Mouse (Mus musculus) frontal cortex, postnatal 14 days (tissue): ENCODE measurements around the gene Fam72a.

Experiments used
- DNase-seq, 2 experiments: peaks; one replicate each; pipeline ENCODE4 v3.0.0; 2022; ENCODE audit warnings: low spot score in 2 of 2

The Fam72a gene

DNA sequence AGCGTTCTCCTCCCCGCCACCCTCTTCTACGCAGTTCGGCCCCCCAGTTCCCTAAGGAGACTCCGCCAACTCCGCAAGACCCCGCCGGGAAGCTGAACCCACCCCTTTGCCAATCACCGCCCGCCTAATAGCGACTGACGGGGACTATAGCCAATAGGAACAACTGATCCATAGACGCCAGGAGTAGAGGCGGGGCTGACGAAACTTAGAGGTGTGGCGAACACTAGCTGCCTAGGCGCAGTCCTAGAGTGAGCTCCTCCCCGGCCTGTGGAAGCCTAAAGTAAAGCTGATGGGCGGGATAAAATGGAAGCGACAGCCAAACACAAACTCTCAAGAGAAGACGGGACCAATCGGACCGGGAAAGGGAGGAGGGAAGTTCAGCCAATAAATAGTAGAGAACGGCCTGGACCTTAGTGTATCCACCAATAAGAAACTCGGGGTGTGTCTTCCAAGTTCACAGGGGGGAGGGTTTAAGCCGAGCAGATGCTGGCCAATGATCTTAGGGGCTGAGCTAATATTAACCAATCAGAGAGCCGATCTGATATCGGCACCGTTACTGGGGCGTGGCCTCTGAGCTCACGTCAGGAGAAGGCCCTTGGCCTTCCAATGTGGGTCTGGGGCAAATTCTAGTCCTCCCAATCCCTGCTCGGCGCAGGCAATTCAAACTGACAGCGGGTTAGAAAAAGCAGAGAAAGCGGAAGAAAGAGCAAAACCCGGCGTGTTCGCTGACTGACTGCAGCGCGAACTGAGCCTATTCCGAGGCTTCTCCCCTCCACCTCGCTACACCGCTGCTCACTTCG lies at the start of gene Fam72a, which contains the start of gene Srgap2:
Fam72a (plus strand) TSS at position 623 of the 800 bp plus-strand sequence.
Srgap2 (minus strand) TSS at position 72 of the 800 bp plus-strand sequence.
- peak; percentile 99 for DNase-seq

DNA sequence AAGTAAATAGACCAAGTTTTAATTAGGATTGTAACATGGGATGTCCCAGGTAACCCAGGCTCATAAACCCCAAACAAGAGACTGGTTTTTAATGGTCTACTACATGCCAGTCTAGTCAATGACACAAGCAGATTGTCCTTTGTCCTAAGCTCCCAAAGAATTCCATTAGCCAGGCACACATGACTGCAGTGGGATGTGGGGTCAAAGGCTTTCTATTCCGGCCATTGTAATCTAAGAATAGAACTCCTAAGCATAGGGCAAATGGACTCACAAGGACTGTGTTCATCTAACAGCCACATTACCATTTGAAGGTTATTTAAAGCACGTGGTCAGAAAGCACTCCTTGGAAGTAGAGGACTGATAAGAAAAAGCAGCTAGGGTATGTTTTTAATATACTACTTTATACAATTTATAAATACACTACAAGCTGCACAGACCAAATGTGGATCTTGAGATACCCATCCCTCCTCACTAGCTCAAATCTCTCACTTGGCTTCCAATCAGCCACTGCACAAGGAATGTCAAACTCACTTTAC lies 48.9 kb upstream of the Fam72a start:
- DNase-seq: no peak

DNA sequence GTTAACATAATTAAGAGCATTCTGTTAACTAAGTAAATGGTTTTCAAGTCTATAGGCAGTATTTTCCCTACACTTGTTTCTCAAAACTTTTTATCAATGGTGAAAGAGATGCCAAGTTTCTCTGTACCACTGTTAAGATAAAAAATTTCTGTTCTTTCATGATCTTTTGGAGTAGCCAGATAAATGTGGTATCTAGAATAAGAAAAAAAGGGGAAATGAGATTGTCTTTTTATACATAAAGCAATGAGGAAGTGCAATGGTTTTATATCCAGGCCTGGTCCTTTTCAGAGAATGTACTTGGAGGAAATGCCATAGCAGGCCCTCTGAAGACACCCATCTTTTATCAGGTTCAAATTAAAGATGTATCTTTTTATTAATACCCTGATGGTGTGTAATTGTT lies 46.3 kb upstream of the Fam72a start:
- no peak for DNase-seq

DNA sequence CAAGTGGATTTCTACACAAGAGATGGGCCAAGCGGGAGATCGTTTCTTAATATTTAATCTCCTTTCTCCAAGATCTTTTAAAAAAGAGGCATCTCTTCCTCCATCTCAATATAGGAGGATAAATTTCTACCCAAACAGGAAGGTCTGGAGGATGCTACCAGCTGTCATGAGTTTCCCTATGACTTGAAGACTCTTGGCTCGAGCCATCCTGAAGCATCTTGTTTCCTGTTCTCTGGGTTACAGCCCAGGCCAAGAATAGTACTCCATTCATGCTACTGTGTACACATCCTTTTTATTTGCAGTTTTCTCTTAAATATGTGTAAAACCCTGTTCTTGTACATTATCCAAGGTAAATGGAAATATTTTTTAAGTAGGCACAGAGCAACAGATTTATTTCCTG lies 45.5 kb upstream of the Fam72a start:
- no peak for DNase-seq

DNA sequence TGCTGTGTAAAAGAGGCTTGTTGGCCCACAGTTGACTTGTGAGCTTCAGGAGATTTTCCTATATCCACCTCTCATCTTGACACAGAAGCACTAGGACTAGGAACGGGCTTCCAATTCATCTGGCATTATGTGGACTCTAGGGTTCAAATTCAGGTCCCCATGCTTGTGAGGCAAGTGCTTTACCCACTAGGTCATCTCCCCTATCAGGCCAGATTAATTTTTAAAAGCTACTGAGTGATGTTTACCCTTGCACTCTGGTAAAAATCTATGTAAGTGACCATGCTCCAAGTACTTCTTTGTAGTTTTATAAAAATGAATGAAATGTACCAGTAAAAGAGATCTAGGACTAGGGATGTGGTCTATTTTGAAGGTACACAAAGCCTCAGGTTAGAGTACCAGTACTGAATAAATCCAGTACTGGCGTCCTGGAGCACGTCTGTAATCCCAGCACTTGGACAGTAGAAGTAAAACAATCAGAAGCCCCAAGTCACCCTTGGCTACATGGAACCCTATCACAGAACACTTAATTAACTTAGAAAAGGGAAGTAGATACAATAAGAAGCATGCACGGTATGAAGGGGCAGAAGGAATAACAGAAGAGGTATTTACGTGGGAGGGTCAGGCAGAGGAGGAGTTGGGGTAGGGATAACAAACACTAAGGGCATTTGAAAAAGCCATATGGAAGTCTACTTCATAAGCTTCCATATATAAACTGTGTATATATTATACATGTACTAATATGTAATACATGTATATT lies 41.4 kb upstream of the Fam72a start:
- DNase-seq: no peak

DNA sequence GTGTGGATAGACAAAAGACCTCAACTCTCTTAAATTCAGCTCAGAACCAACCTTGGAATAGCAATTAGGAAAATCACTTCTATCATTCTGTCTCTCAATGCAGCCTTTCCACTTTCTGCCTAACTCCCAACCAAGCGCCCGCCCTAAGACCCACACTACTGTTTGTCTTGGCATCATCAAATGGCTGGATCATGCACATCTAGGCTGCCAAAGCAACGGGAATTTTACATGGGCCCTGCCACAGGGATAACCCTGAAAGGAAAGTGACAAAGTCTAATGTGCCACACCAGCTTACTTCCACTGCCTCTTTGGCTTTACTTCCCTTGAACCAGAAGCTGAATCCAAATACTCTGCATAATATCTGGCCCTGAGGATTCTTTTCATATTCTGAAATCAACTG lies 38.4 kb upstream of the Fam72a start:
- no peak for DNase-seq

DNA sequence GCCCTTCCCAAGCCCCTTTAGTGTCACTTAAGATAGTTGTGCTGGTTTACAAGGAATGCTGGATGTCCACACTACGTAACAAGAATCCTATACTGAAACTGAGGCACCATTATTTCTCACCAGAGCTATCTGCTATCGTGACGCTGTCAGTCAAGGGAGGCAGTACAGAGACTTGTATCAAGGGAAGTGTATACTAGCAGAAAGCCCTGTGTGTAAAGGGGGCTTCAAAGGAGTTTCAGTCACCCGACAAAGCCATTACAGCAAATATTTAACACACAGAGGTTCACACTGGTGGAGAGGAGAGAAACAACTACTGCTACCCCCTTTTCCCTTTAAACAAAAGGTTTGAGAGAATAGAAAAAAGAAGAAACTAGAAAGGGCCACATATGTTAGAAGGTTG lies 36.1 kb upstream of the Fam72a start:
- DNase-seq: no peak

DNA sequence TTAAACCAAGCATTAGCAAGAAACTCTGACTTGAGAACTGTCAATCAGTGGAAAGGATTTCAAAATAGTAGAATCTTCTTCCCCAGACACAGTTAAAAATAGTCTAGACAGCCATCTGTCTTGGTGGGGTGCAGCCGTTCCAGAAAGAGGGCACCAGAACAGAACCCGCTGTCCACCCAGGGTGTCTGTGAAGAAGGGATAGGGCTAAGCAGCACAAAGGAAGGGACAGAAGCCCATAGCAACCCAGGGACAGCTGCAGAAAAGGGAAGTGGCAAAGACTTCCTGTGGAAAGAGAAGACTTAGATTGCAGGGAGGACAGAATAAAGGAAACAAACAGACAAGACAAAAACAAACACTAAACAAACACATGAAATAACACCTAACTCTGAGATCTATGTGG lies 35.3 kb upstream of the Fam72a start:
- peak in 1 of 2 experiments; percentile 20 for DNase-seq

DNA sequence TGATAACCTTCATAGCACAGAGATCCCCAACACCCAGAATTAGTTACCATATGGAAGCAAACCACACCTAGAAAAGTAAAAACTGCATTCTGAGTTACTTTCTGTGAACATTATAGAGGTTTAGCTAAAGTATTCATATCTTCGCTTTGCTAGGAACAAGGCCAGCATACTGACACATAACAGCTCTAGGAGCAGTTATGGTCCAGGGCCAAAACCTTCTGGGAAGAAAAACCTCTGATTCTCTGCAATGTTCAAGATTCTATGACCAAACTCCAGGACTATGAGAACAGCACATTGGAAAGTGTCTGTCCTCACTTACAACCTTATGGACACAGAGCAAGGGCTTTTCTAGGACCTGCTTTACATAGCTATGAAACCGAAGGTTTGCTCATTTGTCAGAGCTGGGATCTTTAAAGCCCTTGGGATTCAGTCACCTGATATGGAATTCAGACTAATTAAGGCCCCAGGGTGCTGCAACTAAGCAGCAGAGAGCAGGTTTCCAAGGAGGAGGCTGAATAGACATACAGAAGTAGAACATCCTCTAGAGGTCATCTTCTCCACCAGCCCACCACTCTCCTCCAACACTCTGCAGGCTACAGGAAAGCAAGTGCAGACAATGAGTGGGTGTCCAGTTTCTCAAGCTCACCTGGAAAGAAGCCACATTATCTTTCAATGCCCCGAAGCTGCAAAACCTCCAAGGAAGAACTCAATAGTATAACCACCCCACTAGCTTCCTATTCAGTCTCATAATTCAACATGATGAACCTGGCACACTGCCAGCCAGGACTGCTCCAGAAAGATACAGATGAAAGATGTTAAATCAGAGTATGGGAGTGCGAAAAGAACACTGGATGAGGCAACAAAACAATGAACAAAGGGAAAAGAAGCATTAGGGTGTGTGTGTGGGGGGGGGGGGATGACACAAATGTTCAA lies 33.5 kb upstream of the Fam72a start:
- no peak for DNase-seq

DNA sequence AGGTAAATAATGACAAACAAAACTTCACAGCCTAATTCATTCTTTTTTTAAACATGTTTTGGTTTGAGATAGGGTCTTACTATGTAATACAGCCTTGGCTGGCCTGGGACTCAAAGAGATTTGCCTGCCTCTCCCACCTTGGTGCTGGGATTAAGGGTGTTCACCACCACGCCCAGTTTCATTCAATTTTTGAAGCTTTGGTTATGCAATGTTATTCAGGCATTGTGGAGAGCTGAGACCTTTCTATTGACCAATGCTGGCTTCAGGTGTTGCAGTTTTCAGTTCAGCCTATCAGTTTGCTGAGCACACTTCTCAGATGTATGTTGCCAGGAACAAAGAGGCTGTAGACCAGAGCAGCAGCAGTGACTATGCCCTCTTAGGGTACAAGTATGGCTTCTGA lies 29.5 kb upstream of the Fam72a start:
- DNase-seq: no peak

DNA sequence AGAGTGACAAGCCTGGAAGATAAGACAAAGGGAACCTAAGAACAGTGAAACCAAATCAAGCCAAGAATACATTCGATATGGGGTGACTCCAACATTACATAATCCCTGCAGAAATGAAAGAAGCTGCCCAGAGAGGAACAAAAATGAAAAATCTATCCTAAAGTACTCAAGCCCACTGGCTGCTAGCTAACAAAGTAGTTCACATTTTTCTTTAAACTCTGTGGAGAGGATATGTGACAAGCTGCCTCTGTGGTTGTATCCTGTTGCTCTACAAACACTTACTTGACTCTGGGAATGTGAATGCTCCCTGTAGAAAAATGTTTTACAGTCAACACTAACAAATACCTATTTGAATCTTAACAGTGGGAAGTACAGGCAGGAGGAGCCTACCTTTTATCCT lies 26.0 kb upstream of the Fam72a start:
- no peak for DNase-seq

DNA sequence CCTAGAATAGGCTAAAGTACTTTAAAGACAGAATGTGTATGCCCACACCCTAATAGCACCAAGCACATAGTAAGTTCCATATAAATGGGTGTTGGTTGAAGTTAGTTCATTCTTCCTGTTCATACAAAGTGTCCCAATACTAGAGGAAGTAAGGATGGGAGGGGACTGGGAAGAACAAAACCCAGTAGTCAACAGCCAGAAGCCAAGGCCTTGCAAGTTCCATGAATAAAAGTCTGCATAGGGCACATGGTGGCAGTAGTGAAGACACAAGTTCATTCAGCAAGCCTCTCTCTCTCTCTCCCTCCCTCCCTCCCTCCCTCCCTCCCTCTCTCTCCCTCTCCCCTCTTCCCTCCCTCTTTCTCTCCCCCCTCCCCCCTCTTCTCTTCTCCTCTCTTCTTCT lies 16.6 kb upstream of the Fam72a start:
- no peak for DNase-seq

DNA sequence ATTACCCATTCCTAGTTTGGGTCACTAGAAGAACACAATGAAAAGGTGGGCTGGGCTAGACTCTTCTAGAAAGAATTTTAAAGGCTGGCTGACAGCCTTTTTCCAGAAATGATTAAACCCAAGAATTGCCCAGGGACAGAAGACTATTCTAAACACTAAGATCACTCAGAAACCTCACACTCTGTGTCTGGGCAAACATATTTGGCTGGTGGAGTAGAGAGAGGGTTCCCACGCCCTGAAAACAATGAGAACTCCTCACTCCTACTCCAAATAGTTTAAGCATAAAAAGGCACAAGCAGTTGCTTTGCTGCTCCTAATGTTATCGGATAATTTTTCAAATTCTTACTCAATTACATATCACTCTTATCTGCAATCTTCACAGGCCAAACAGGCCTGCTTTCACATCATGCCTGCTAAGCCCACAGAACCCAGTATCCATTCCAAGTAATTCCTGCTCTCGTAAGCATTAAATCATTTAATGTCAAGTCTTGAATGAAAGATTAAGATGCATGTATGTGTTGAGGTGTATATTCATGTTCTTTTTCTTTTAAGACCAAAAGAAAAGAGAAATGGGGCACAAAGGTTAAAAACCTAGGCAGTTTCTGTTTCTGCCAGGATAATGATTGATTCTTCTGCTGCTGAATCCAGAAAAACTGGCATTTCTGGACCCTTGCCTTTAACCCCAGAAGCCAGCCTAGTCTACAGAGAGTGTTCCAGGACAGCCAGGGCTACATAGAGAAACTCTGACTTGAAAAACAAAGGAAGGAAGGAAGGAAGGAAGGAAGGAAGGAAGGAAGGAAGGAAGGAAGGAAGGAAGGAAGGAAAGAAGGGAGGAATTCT lies 15.8 kb upstream of the Fam72a start:
- no peak for DNase-seq

DNA sequence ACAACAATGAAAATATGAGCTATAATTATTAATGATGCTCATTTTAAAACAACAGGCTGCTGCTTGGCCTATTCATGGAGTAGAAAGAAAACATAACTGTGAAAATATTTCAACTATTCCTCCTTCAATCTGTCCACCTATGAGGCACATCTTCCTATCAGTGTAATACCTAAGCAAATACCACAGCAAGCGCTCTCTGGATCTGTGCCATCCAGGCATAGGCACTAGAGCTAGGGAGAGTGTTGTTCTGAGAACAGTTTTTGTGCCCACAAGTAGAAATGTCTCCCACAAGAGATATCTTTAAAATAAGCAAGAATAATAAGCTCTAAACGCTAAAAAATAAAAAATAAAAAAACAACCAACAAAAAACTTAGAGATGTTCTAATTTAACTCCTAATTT lies 14.6 kb upstream of the Fam72a start:
- DNase-seq: no peak

DNA sequence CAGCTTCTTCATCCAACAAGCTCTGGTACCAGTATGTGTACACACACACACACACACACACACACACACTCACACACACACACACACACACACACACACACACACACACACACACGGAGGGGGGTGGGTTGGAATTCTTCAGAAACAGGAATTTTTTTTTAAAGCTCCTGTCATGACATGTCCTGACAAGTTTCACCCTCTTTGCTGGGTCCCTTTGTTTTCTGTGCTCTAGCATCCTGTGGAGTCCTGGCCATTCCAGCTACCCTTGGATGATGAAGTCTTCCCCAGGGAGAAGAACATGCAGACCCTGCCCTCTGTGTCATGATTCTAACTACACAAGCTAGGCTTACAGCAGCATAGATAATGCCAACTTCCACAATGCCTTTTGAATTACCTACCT lies 13.5 kb upstream of the Fam72a start:
- no peak for DNase-seq

DNA sequence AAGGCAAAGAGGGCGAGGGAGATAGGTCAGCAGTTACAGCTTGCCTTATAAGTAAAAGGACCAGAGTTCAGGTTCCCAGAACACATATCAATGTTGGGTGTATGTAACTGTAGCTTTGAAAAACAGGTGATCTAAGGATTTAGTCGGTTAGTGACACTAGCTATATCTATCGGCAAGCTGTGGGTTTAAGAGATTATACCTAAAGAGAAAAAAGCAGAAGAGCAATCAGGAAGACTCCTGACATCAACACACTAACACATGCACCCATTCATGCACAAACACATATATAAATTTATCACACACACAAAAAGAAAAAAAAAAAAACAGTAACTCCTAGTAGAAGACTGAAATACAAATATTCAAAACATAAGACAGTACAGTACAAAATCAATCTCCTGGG lies 11.1 kb upstream of the Fam72a start:
- no peak for DNase-seq

DNA sequence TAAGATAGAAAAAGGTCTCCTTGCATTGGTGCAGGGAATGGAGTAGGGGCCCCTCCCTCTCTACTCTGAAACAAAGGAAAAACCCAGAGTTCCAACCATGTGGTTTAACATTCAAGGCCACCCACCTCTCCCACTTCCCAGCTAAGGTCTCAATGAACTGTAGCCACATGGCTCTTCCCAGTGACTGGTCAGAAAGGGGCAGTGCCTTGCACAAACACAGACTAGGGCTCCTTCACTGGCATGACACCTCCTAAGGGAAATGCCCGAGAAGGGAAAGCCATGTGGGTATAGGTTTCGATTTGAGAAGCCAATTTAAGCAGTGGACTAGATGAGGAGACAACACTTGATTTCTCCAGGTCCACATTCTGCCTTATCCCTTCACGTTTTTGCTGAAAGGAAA lies 3.9 kb upstream of the Fam72a start:
- DNase-seq: no peak

DNA sequence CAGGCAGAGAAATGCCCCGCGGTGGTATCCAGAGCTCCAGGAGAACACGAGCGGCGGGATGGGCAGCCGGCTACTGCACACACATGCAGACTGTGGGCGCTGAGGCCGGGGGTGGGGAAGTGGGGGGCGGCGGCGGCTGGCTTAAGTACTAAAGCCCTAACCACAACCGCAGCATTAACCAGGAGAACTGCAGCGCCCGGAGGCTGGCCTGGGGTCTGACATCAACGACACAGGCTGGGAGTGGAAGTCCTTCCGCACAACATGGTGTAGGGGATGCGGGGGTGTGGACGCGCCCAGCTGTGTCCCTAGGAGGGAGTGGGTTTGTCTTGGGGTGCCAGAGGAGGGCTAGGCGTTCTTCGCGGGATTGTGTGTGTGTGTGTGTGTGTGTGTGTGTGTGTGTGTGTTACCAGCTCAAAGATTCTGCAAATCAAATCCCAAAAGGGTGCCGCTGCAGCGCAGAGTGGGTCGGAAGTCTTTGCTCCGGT lies 2.6 kb upstream of the Fam72a start:
- DNase-seq: peak; percentile 38 to 48

DNA sequence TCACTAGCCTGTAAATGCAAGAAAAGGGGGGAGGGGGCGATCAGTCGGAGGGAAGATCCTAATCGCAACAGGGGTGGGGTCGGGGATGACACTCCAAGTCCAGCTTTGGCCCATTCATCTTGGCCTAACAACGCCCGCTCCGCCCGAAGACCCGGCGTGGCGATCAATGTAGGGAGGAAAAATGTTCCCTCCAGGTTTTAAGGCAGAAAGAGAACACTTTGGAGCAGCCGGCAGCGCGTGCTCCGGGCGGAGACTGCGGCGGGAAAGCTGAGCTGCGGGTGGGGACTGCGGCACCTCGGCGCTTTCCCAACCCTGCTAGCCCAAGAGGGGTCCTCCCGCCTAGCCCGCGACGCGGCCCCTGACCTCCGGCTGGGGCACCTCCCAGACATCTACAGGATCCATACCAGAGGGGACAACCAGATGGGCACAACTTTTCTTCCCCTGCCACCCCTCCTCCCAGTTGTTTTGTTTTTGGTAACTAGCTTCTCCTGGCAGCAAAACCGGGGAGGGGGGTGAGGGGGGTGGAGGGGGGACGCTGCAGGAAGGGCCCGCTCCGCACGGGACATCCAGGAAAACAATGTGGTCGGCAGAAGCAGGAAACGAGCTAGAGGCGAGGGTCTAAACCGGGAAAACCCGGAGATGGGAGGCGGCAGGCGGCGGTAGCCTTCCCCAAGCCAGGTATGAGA lies 2.0 kb upstream of the Fam72a start:
- peak; percentile 25 to 39 for DNase-seq
